Mouse (Mus musculus) embryonic facial prominence, embryonic 15.5 days (tissue): ENCODE results near the gene Cactin. TPM values are rescaled to one million over a fixed set of nuclear protein-coding genes. Genes with fewer than 3 reads are reported as not detected.

Experiments used
- ATAC-seq: fragments of 200-750 bp; cut with Nextera tagmentation; 2 replicates; pipeline ENCODE4 v1.8.0; 2017; ENCODE audit warnings: low read depth, moderate TSS enrichment; ENCODE audit not compliant: insufficient number of reproducible peaks, low FRiP score, low TSS enrichment
- H3K27ac ChIP-seq: fragments of 300-500 bp; sonication (generic); replicated peaks from 2 replicates; pipeline ENCODE4 v1.5.1; 2015; ENCODE audit warnings: mild to moderate bottlenecking, inconsistent platforms
- H3K27me3 ChIP-seq: fragments of 300-500 bp; sonication (generic); 2 replicates; pipeline ENCODE4 v1.6.1; 2015; ENCODE audit warnings: inconsistent platforms
- H3K36me3 ChIP-seq: fragments of 300-500 bp; sonication (generic); 2 replicates; pipeline ENCODE4 v1.6.1; 2015; ENCODE audit warnings: mild to moderate bottlenecking, inconsistent platforms
- H3K4me1 ChIP-seq: fragments of 300-500 bp; sonication (generic); 2 replicates; pipeline ENCODE4 v1.6.1; 2015; ENCODE audit warnings: inconsistent platforms
- H3K4me2 ChIP-seq: fragments of 300-500 bp; sonication (generic); replicated peaks from 2 replicates; pipeline ENCODE4 v1.6.1; 2015; ENCODE audit warnings: mild to moderate bottlenecking, inconsistent platforms
- H3K4me3 ChIP-seq: fragments of 300-500 bp; sonication (generic); replicated peaks from 2 replicates; pipeline ENCODE4 v1.5.1; 2015; ENCODE audit warnings: mild to moderate bottlenecking, inconsistent platforms
- H3K9ac ChIP-seq: fragments of 300-500 bp; sonication (generic); 2 replicates; pipeline ENCODE4 v1.6.1; 2015; ENCODE audit warnings: inconsistent platforms
- H3K9me3 ChIP-seq: fragments of 300-500 bp; sonication (generic); replicated peaks from 2 replicates; pipeline ENCODE4 v1.6.1; 2016; ENCODE audit warnings: inconsistent platforms
- WGBS: fragments of 180-500 bp; shearing (Covaris S2); methylation state at CpG from one replicate; pipeline ENCODE4 v1.1.7; 2015; 5-methylcytosine and 5-hydroxymethylcytosine counted together
- polyA plus RNA-seq: library from polyadenylated mRNA; unstranded; fragments of >200 nt; fragmentation: Nextera tagmentation; extraction: Ambion mirVana; gene quantifications from 2 replicates; pipeline ENCODE4 v1.2.1, GENCODE M21; 2015

Gene Cactin
- polyA plus RNA-seq, 1 experiment from 2014 or later: 44.0 TPM

GRCm38 (mm10) chr10:81289278-81289677 is 31.6 kb upstream of the Cactin start:
- ATAC-seq: no peak
- WGBS: 6% methylated on average over 7 of the region's 7 CpGs
- Histone ChIP-seq H3K9me3 (no peaks in the 10 kb centered on the region), H3K9ac (no peak overlapping the region), H3K36me3 (no peaks in the 10 kb centered on the region), H3K4me1 (peaks cover 44% of the 10 kb centered on the region), H3K27ac (0 out of 2 replicates have a peak overlapping the region, but pooled peaks have one; percentile 34), H3K4me3 (no peak overlapping the region), H3K27me3 (peaks cover 33% of the 10 kb centered on the region), H3K4me2 (no peak overlapping the region)

GRCm38 (mm10) chr10:81289811-81290210 is 31.1 kb upstream of the Cactin start:
- no peak overlapping the region; the same call in 1 of the 2 replicates for H3K4me3 ChIP-seq
- no peaks in the 10 kb centered on the region for H3K36me3 ChIP-seq
- peaks cover 28% of the 10 kb centered on the region for H3K27me3 ChIP-seq
- no peak for ATAC-seq
- H3K4me1 ChIP-seq: peaks cover 45% of the 10 kb centered on the region
- no peak overlapping the region for H3K9ac ChIP-seq
- WGBS: 59% methylated on average over 14 of the region's 14 CpGs
- H3K27ac ChIP-seq: no peak overlapping the region
- no peak overlapping the region for H3K4me2 ChIP-seq
- H3K9me3 ChIP-seq: no peaks in the 10 kb centered on the region

- no peaks in the 10 kb centered on the region for H3K36me3 ChIP-seq
- peak overlapping the region; percentile 24 for H3K4me2 ChIP-seq
- WGBS: 10% methylated on average over 24 of the region's 24 CpGs
- H3K27ac ChIP-seq: peak overlapping the region; percentile 75
- peaks cover 47% of the 10 kb centered on the region for H3K4me1 ChIP-seq
- ATAC-seq: no peak
- H3K9ac ChIP-seq: no peak overlapping the region
- peak overlapping the region; percentile 19 for H3K4me3 ChIP-seq
- peaks cover 20% of the 10 kb centered on the region for H3K27me3 ChIP-seq
- H3K9me3 ChIP-seq: no peaks in the 10 kb centered on the region
Observed at GRCm38 (mm10) chr10:81290698-81291460, 30.0 kb upstream of the Cactin start.

GRCm38 (mm10) chr10:81291511-81292104 is 29.3 kb upstream of the Cactin start, which contains the start of gene Tjp3:
TSS of gene Tjp3 (minus strand) at chr10:81291581.
- peak within 1 kb of the TSS; percentile 75 for H3K4me3 ChIP-seq
- H3K4me1 ChIP-seq: peaks cover 46% of the 10 kb centered on the region
- H3K4me2 ChIP-seq: peak within 1 kb of the TSS; percentile 88
- H3K36me3 ChIP-seq: no peaks in the 10 kb centered on the region
- peaks cover 20% of the 10 kb centered on the region for H3K27me3 ChIP-seq
- WGBS: 62% methylated on average over 9 of the region's 9 CpGs
- H3K27ac ChIP-seq: peak within 1 kb of the TSS; percentile 75
- ATAC-seq: no peak
- H3K9me3 ChIP-seq: no peaks in the 10 kb centered on the region
- H3K9ac ChIP-seq: no peak within 1 kb of the TSS

- peaks cover 20% of the 10 kb centered on the region for H3K27me3 ChIP-seq
- H3K4me2 ChIP-seq: peak within 1 kb of the TSS; percentile 88
- under 1% methylated on average over 78 of the region's 80 CpGs for WGBS
- no peaks in the 10 kb centered on the region for H3K9me3 ChIP-seq
- H3K4me1 ChIP-seq: peaks cover 51% of the 10 kb centered on the region
- peak within 1 kb of the TSS; percentile 75 for H3K4me3 ChIP-seq
- H3K36me3 ChIP-seq: no peaks in the 10 kb centered on the region
- H3K9ac ChIP-seq: peak within 1 kb of the TSS; percentile 63
- peak within 1 kb of the TSS; percentile 87 for H3K27ac ChIP-seq
- peak; percentile 95 for ATAC-seq
Observed at GRCm38 (mm10) chr10:81292554-81293333, 28.2 kb upstream of the Cactin start, which contains the start of gene Pip5k1c. TSS of gene Pip5k1c (plus strand) at chr10:81292963.

- WGBS: 3% methylated on average over 25 of the region's 25 CpGs
- Histone ChIP-seq H3K27ac (peak overlapping the region; percentile 87), H3K36me3 (no peaks in the 10 kb centered on the region), H3K4me1 (peaks cover 52% of the 10 kb centered on the region), H3K27me3 (peaks cover 20% of the 10 kb centered on the region), H3K4me2 (peak overlapping the region; percentile 88), H3K9ac (peak overlapping the region; percentile 63), H3K9me3 (no peaks in the 10 kb centered on the region), H3K4me3 (peak overlapping the region; percentile 75)
- no peak for ATAC-seq
Observed at GRCm38 (mm10) chr10:81293334-81294030, 27.4 kb upstream of the Cactin start.

- H3K4me2 ChIP-seq: peak overlapping the region; percentile 88
- 40% methylated on average over 8 of the region's 8 CpGs for WGBS
- H3K9me3 ChIP-seq: no peaks in the 10 kb centered on the region
- peak overlapping the region; percentile 75 for H3K4me3 ChIP-seq
- H3K27me3 ChIP-seq: peaks cover 20% of the 10 kb centered on the region
- no peaks in the 10 kb centered on the region for H3K36me3 ChIP-seq
- no peak overlapping the region for H3K27ac ChIP-seq
- H3K4me1 ChIP-seq: peaks cover 56% of the 10 kb centered on the region
- ATAC-seq: no peak
- 0 out of 2 replicates have a peak overlapping the region, but pooled peaks have one; percentile 63 for H3K9ac ChIP-seq
Observed at GRCm38 (mm10) chr10:81294442-81294841, 26.5 kb upstream of the Cactin start.

- no peak overlapping the region for H3K27ac ChIP-seq
Observed at GRCm38 (mm10) chr10:81295185-81295584, 25.7 kb upstream of the Cactin start.

GRCm38 (mm10) chr10:81297246-81297645 is 23.7 kb upstream of the Cactin start:
- WGBS: 80% methylated on average over 6 of the region's 6 CpGs
- Histone ChIP-seq H3K9me3 (no peaks in the 10 kb centered on the region), H3K4me1 (peaks cover 50% of the 10 kb centered on the region), H3K36me3 (no peaks in the 10 kb centered on the region), H3K9ac (no peak overlapping the region), H3K4me2 (no peak overlapping the region), H3K27me3 (no peaks in the 10 kb centered on the region), H3K4me3 (no peak overlapping the region), H3K27ac (0 out of 2 replicates have a peak overlapping the region, but pooled peaks have one; percentile 17)
- ATAC-seq: no peak

More at GRCm38 (mm10) chr10:81295185-81295584, 25.7 kb upstream of the Cactin start:
- Histone ChIP-seq H3K9ac (no peak overlapping the region), H3K4me3 (no peak overlapping the region), H3K36me3 (no peaks in the 10 kb centered on the region), H3K9me3 (no peaks in the 10 kb centered on the region), H3K4me1 (peaks cover 55% of the 10 kb centered on the region), H3K4me2 (no peak overlapping the region), H3K27me3 (peaks cover 15% of the 10 kb centered on the region)
- ATAC-seq: no peak
- WGBS: 86% methylated on average over 6 of the region's 6 CpGs

GRCm38 (mm10) chr10:81297845-81298244 is 23.1 kb upstream of the Cactin start:
- no peak for ATAC-seq
- H3K36me3 ChIP-seq: no peaks in the 10 kb centered on the region
- H3K9ac ChIP-seq: no peak overlapping the region
- H3K4me3 ChIP-seq: no peak overlapping the region
- H3K27me3 ChIP-seq: no peaks in the 10 kb centered on the region
- H3K4me1 ChIP-seq: peaks cover 56% of the 10 kb centered on the region
- H3K9me3 ChIP-seq: no peaks in the 10 kb centered on the region
- H3K4me2 ChIP-seq: no peak overlapping the region
- WGBS: 54% methylated on average over 10 of the region's 10 CpGs
- H3K27ac ChIP-seq: peak overlapping the region; percentile 17; the same call in 1 of the 2 replicates
